Mouse (Mus musculus) left cerebral cortex, postnatal 25 days (tissue): ENCODE measurements at regions not wholly inside any gene's neighbourhood (a gene's known extent, or its start where the extent isn't known, plus 50 kb on each side); places are given as distances from the start of the nearest gene placed in this dataset.
A peak's percentile ranks its signal among the peaks of the same experiment; 100 is the strongest.

ENCODE experiments used
- DNase-seq, 2 experiments: peaks; one replicate each; pipeline ENCODE4 v3.0.0; 2022; ENCODE audit warnings: low spot score in 2 of 2, mixed read lengths in 1 of 2
- intact Hi-C: fragments of 180-260 bp; cut with DNase I; formaldehyde crosslinking; loops from one replicate; pipeline ENCODE4 v1.15.1; 2025

DNA sequence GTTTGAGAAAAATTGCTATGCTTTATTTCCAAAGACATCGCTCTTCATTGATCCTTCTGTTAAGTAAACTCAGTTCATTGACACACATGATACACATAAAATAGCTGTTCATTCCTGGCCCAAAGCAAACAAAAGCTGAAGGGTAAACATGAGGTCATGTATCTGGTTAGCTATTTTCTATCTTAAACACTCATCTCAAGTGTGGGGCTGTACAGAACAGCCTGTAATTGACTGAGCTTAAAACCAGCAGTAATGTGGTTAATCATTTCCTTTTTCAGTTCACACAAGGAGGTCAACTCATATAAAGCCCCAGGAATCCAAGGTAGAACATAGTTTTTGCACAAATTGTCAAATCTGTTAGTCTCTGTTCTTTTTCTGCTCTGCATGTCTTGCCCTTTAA lies 94.5 kb downstream of the Cldn17 start:
- no peak for DNase-seq
- intact Hi-C loops = no loop called here

DNA sequence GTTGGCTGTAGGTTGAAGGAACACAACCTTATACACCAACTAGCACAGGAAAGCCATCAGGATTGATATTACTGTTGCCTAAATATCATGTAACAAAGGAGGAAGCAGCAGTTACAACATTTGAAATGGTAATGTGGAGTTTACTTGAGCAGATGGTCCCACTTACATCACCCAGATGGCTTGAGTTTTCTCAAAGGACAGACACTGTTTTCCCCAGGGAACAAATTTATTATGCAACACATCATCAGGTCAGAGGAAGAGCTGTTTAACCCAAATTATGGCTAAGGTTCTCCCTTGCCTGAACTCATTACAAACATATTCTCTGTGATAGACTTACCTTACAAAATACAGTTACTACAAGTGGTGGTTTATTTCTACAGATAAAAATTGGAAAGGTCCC lies 98.6 kb downstream of the Cldn17 start:
- intact Hi-C loops = no loop called here
- DNase-seq = peak; percentile 29 to 46

DNA sequence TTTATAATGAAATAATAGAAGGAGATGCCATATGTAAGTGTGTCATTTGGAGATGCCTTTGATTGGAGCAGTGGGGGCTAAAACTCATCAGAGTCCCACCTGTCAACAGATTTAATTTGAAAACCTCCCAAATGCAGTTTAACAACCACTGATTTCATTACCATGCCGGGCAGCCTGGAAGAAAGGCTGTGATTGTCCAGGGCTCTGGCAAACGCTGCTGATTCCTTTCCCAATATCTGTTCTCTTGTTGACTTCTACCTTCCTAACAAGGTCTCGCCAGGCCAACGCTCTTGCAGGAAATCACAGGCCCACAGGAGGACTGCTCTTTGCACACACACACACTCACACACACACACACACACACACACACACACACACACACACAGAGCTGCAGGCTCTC lies 102.4 kb downstream of the Cldn17 start:
- intact Hi-C loops = no loop called here
- DNase-seq = no peak

DNA sequence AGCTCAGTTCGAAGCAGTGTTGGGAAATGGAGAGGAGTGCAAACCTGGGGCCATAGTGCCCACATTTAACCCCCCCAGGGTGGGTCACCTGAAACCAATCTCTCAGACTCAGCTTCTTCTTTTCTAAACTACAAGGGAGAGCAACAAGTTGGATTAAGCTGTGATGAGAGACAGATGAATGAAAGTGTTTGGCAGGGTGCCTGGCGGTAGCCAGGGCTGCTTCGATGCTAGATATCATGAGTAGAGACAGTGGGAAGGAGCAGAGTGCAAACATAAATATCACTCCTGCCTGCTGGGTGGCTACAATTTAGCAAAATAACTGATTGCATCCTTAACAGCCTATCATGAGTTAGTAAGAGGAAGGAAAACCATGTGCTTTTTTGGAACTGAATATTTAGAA lies 106.9 kb downstream of the Cldn17 start:
- DNase-seq = no peak
- intact Hi-C loops = no loop called here

DNA sequence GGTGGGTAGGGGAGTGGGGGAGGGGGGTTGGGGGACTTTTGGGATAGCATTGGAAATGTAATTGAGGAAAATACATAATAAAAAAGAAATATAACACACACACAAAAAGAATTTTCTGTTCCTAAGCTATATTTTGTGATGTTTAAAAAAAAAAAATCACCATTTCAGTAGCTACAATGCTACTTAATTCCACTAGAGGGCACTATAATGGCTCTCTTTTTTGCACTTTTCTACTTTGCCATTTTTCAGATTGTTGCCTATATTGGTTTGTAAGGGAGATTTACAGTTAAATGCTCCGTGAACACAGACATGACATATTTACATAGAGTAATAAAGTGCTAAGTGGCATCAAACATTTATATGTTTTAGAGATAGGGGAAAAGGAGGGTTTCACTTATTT lies 102.7 kb upstream of the Grik1 start:
- intact Hi-C loops = no loop called here
- no peak for DNase-seq

DNA sequence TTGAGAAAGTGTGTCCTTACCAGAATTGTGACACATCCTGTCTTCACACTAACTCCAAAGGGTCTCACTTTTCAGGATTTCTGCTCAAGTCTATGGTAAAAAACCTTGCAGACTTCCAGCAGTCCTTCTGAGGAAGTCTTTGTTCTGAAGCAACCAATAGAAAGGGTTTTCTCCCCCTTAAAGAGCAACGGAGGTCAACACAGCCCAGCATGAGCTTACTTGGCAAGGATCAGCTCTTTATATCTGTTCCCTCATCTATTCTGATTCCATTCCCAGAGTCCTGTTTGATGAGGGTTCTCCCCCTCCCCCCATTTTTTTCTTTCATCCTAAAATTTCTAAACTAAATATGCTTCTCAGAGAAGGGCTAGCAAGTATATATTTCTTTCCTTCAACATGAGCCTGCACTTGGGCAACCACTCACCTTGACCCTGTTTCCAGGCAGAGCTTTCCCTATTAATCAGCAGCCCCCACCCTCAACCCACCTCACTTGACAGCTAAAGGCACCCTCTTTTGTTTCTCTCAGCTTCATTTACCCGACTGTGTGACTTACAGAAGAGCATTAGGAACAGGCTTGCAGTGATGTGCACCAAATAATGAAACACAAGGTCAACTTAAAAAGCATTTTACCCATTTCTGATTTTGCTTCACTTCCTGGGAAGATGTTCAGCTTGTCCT lies 91.7 kb upstream of the Grik1 start:
- intact Hi-C loops = no loop called here
- no peak for DNase-seq

DNA sequence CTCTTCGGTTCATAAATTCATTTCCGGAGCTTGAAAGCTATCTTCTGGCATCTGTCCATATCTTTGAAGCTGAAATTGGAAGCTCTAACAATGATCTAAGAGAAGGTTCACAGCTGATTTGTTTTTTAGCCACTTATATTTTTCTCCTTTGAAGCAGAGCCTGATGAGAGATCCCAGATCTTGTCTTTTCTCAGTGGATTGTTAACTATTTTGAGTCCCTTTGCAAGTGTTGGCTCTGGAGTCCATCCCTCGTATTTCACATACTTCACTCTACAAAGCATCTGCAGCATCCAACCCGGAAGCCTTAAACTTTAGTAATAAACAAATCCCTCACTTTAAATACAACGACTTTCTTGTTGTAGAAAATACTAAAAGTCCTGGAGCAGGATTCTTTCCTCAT lies 85.6 kb upstream of the Grik1 start:
- intact Hi-C loops = loop anchor here (10.0 kb wide), 1 partner anchor 1139 kb away; no protein-coding TSS in a partner anchor

DNA sequence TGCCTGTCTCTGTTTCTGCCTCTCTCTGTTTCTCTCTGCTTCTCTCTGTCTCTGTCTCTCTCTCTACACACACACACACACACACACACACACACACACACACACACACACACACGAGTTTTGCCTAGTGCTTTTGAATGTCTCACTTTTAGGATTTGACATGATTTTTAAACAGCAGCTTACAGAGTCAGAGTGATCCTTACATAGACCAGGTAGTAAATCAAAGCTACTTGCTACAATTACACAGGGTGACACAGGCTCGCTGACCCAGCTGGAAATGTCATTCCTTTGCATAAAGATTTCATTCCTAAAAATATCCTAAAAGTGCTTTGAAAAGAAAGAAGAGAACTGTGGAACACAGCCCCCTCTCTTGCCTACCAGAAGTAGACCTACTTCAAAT lies 84.5 kb upstream of the Grik1 start:
- DNase-seq = no peak
- intact Hi-C loops = loop anchor here (5.0 to 10.0 kb wide), 3 partner anchors 168 to 1140 kb away; partner anchors contain the start of gene Krtap15

More for the DNA sequence above, 85.6 kb upstream of the Grik1 start:
- DNase-seq = no peak

DNA sequence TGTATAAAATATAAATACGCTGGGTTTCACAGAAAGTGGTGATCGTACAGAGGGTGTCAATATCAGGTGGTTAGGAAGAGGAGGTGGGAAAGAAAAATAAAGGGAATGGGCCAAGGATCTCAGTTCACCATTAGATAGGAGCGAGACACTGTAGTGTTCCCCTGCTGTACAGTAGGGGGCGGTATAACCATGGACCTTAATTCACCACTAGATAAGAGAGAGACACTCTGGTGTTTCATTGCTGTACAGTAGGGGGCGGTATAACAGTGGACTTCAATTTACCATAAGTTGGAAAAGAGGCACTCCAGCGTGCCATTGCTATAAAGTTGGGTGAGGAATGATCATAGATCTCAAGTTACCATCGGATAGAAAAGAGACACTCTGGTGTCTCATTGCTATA lies 82.0 kb upstream of the Grik1 start:
- peak; percentile 17 to 39 for DNase-seq
- intact Hi-C loops = loop anchor here (2.0 to 10.0 kb wide), 4 partner anchors 170 to 1393 kb away; partner anchors contain the start of gene Krtap15

DNA sequence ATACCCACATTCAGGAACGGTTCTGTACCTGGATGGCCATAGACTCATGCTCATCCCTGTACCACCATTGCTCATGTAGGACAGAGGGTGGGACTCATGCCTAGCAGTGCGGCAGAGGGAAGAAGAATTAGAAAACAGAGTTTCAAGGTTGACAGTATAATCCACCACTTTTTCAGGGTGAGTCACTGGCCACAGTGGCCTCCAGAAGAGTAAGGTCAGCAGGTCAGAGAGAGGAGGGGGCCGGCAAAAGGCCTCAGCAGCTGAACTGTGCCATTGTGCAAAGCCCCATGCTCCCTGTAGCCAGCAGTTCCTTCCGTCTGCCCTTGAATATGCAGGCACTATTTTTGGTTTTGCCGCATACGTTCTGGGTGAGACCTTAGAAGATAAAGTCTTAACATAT lies 78.1 kb upstream of the Grik1 start:
- no peak for DNase-seq
- intact Hi-C loops = no loop called here

DNA sequence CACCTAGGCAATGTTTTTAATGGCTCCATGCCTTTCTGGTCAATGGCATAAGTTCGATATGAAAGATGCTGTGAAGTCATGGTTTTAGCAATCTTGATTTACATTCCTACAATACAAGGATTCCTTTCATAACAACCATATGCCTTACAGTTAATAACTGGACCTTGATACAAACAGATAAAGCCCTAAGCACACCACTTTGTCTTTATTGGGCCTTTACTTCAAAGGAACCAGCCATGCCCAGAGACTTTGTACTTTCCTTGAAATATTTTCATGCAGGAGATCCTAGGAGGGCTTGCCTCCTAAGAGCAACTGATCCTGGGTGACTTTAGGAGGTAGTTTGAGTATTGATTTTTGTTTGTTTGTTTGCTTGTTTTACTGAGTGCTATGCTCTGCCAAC lies 77.1 kb upstream of the Grik1 start:
- DNase-seq = no peak
- intact Hi-C loops = no loop called here

DNA sequence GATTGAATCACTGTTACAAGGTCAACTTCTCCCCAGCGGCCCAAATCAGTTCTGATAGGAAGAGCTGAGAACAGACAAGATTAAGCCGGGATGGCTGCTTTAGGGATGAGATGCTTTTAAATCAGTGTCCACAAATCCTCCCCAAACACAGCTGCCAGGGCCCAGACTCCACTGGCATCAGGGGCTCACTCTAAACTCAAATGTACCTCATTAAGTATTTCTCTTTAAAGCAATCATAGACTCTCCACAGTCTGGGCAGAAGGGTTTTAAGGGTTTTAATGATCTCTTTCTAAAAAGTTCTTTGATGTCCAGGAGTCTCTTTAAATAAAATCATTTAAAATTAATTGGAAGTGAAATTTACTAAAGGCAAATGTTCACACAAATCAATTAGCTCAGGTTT lies 70.0 kb upstream of the Grik1 start:
- intact Hi-C loops = no loop called here
- no peak for DNase-seq
